Mouse (Mus musculus) heart, embryonic 16.5 days (tissue): ENCODE results near the gene Btbd6. TPM values are rescaled to one million over a fixed set of nuclear protein-coding genes. Genes with fewer than 3 reads are reported as not detected.
A peak's percentile ranks its signal among the peaks of the same experiment; 100 is the strongest.

ENCODE experiments used
- ATAC-seq: fragments of 200-750 bp; cut with Nextera tagmentation; replicated peaks from 2 replicates; pipeline ENCODE4 v1.8.0; 2017; ENCODE audit warnings: moderate number of reproducible peaks; ENCODE audit not compliant: insufficient read depth, low FRiP score; ENCODE audit errors: extremely low read depth
- H3K27ac ChIP-seq: fragments of 300-500 bp; sonication (generic); 2 replicates; pipeline ENCODE4 v1.5.1; 2014; ENCODE audit warnings: mild to moderate bottlenecking, low read length, control low read depth, moderate library complexity
- H3K27me3 ChIP-seq: fragments of 300-500 bp; sonication (generic); 2 replicates; pipeline ENCODE4 v1.6.1; 2014; ENCODE audit warnings: low read length, mixed read lengths; ENCODE audit not compliant: control insufficient read depth, insufficient read depth
- H3K36me3 ChIP-seq: fragments of 300-500 bp; sonication (generic); 2 replicates; pipeline ENCODE4 v1.6.1; 2014; ENCODE audit not compliant: control insufficient read depth, insufficient read depth
- H3K4me1 ChIP-seq: fragments of 300-500 bp; sonication (generic); 2 replicates; pipeline ENCODE4 v1.6.1; 2014; ENCODE audit warnings: low read length, mixed read lengths; ENCODE audit not compliant: control insufficient read depth, insufficient read depth
- H3K4me2 ChIP-seq: fragments of 300-500 bp; sonication (generic); 2 replicates; pipeline ENCODE4 v1.6.1; 2014; ENCODE audit warnings: low read depth, mild to moderate bottlenecking, control low read depth, low read length
- H3K4me3 ChIP-seq: fragments of 300-500 bp; sonication (generic); 2 replicates; pipeline ENCODE4 v1.5.1; 2014; ENCODE audit warnings: mild to moderate bottlenecking, control low read depth, low read length
- H3K9ac ChIP-seq: fragments of 300-500 bp; sonication (generic); 2 replicates; pipeline ENCODE4 v1.6.1; 2014; ENCODE audit warnings: low read length, control low read depth
- H3K9me3 ChIP-seq: fragments of 300-500 bp; sonication (generic); replicated peaks from 2 replicates; pipeline ENCODE4 v1.6.1; 2016; ENCODE audit warnings: low read length; ENCODE audit not compliant: control insufficient read depth
- WGBS: fragments of 180-500 bp; shearing (Covaris S2); extraction: QIAGEN DNeasy Blood & Tissue Kit; methylation state at CpG from one replicate; pipeline ENCODE4 v1.1.7; 2014; 5-methylcytosine and 5-hydroxymethylcytosine counted together
- polyA plus RNA-seq: library from polyadenylated mRNA; unstranded; fragments of >200 nt; fragmentation: Nextera tagmentation; extraction: Ambion mirVana; gene quantifications from 2 replicates; pipeline ENCODE4 v1.2.1, GENCODE M21; 2015

Btbd6 gene
- polyA plus RNA-seq, 1 experiment from 2014 or later = 26.0 TPM

DNA sequence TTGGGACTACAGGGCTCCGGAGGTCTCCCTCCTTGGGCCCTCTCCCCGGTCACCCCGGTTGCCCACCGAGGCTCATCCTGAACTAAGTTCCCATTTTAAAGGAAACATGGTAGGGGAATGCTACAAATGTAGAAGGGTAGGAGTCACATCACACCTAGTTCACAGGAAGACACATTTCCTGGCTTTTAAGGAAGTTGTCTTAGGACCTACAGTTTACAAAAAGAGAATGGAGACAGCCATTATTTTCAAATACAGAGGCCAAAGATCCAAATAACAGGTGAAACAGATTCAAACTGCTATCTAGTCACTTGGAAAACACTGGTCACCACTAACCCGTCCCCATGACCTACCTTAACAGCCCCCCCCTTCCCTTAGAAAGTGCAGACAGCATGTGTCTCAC lies 36.2 kb downstream of the Btbd6 start:
- no peak overlapping the region for H3K4me3 ChIP-seq
- no peak for ATAC-seq
- H3K4me2 ChIP-seq = no peak overlapping the region
- H3K27me3 ChIP-seq = no peaks in the 10 kb centered on the region
- 75% methylated on average over 5 of the region's 5 CpGs for WGBS
- no peaks in the 10 kb centered on the region for H3K9me3 ChIP-seq
- H3K9ac ChIP-seq = no peak overlapping the region
- H3K27ac ChIP-seq = no peak overlapping the region
- peaks cover 14% of the 10 kb centered on the region for H3K4me1 ChIP-seq
- no peaks in the 10 kb centered on the region for H3K36me3 ChIP-seq

DNA sequence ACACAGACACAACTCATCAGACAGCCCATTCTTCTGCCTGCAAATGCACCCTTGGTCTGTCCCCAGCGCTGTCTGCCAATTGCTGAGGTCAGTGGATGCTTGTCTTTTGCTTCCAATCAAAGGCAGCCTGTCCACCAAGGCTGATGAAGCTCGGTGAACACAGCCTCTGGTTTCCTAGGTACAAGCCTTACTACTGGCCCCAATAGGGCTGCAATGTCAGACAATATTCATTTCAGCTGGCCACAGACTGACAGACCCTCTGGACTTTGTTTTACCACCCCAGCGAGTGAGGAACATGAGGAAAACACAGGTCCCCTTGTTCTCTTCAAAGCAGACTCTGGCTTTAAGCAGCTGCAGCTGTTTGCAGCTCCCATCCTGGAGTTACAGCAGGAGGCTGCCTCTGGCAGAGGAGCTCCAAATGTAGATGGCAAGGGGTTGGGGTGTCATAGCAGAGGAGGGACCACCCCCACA lies 36.8 kb downstream of the Btbd6 start:
- Histone ChIP-seq H3K9ac (peak overlapping the region; percentile 89), H3K4me3 (no peak overlapping the region), H3K4me2 (peak overlapping the region; percentile 72), H3K9me3 (no peaks in the 10 kb centered on the region), H3K27me3 (no peaks in the 10 kb centered on the region), H3K27ac (peak overlapping the region; percentile 88), H3K36me3 (no peaks in the 10 kb centered on the region), H3K4me1 (peaks cover 14% of the 10 kb centered on the region)
- ATAC-seq = no peak
- WGBS = 72% methylated on average over 3 of the region's 3 CpGs

GRCm38 (mm10) chr12:113013604-113014558 lies 37.6 kb downstream of the Btbd6 start, which contains the start of gene Pacs2:
Pacs2 (plus strand) TSS chr12:113014508.
- Histone ChIP-seq H3K27ac (peak within 1 kb of the TSS; percentile 88), H3K36me3 (no peaks in the 10 kb centered on the region), H3K4me3 (peak within 1 kb of the TSS; percentile 91), H3K4me1 (peaks cover 14% of the 10 kb centered on the region), H3K4me2 (peak within 1 kb of the TSS; percentile 92), H3K9me3 (no peaks in the 10 kb centered on the region), H3K9ac (peak within 1 kb of the TSS; percentile 95), H3K27me3 (no peaks in the 10 kb centered on the region)
- WGBS = 4% methylated on average over 48 of the region's 85 CpGs
- peak; percentile 95 for ATAC-seq

GRCm38 (mm10) chr12:113014561-113015556 lies 38.6 kb downstream of the Btbd6 start:
- under 1% methylated on average over 54 of the region's 64 CpGs for WGBS
- H3K4me3 ChIP-seq = peak overlapping the region; percentile 91
- H3K4me2 ChIP-seq = peak overlapping the region; percentile 92

DNA sequence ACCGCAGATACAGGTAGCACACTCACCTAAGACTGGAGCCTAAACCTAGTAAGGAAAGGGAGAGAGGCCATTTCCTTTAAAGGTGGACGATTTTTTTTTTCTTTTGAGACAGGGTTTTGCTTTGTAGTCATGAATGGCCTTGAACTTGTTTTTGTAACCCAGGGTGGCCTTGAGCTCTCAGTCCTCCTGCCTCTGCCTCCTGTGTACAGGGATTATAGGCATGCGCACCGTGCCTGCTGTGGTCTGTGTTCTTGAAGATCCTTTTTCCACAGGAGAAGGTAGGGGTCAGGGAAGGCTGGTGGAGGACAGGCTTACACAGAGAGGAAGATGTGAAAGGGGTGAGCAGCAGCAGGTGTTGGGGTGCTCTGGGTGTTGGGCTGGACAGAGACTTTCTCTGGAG lies 39.7 kb downstream of the Btbd6 start:
- Histone ChIP-seq H3K4me2 (no peak overlapping the region), H3K4me3 (no peak overlapping the region), H3K36me3 (peaks cover under 1% of the 10 kb centered on the region; the same call in 1 of the 2 replicates), H3K27me3 (no peaks in the 10 kb centered on the region), H3K4me1 (peaks cover 14% of the 10 kb centered on the region), H3K27ac (no peak overlapping the region), H3K9ac (peak overlapping the region; percentile 95; the same call in 1 of the 2 replicates), H3K9me3 (no peaks in the 10 kb centered on the region)
- 75% methylated on average over 4 of the region's 4 CpGs for WGBS
- ATAC-seq = no peak

More at GRCm38 (mm10) chr12:113014561-113015556, 38.6 kb downstream of the Btbd6 start:
- H3K36me3 ChIP-seq = no peaks in the 10 kb centered on the region
- ATAC-seq = peak; percentile 25
- no peaks in the 10 kb centered on the region for H3K9me3 ChIP-seq
- no peaks in the 10 kb centered on the region for H3K27me3 ChIP-seq
- H3K27ac ChIP-seq = peak overlapping the region; percentile 82
- H3K4me1 ChIP-seq = peaks cover 14% of the 10 kb centered on the region
- H3K9ac ChIP-seq = peak overlapping the region; percentile 95

GRCm38 (mm10) chr12:113016976-113017375 lies 40.7 kb downstream of the Btbd6 start:
- H3K4me3 ChIP-seq = no peak overlapping the region
- no peak for ATAC-seq
- H3K9me3 ChIP-seq = no peaks in the 10 kb centered on the region
- 71% methylated on average over 8 of the region's 8 CpGs for WGBS
- peaks cover 3% of the 10 kb centered on the region; the same call in 1 of the 2 replicates for H3K36me3 ChIP-seq
- peaks cover 14% of the 10 kb centered on the region for H3K4me1 ChIP-seq
- H3K9ac ChIP-seq = no peak overlapping the region
- no peaks in the 10 kb centered on the region for H3K27me3 ChIP-seq
- no peak overlapping the region for H3K27ac ChIP-seq
- H3K4me2 ChIP-seq = no peak overlapping the region

- Histone ChIP-seq H3K27me3 (no peaks in the 10 kb centered on the region), H3K4me1 (peaks cover 14% of the 10 kb centered on the region), H3K4me2 (no peak overlapping the region), H3K9ac (no peak overlapping the region), H3K4me3 (no peak overlapping the region), H3K9me3 (no peaks in the 10 kb centered on the region), H3K27ac (no peak overlapping the region), H3K36me3 (peaks cover 3% of the 10 kb centered on the region; the same call in 1 of the 2 replicates)
- no peak for ATAC-seq
- 66% methylated on average over 9 of the region's 9 CpGs for WGBS
These were observed 41.2 kb downstream of the Btbd6 start for GRCm38 (mm10) chr12:113017429-113017984.

DNA sequence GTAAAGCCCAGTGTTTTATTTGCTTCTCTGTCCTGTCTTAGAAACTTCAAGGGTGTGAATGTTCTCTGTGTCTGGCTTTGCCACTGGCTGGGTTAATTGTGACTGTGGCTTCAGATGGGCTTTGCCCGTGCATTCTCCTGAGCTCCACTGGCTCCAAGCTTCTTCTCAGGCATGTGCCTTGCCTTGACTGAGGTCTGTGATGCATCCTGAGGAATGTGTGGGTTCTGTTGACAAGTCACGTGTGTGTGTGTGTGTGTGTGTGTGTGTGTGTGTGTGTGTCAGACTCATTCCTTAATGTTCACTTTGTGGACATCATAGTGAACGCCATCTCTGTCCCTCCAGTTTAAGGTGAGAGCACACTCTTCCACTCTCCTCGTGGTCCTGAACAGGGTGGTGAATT lies 42.5 kb downstream of the Btbd6 start:
- Histone ChIP-seq H3K9me3 (no peaks in the 10 kb centered on the region), H3K27me3 (no peaks in the 10 kb centered on the region), H3K4me2 (no peak overlapping the region), H3K4me3 (no peak overlapping the region), H3K36me3 (peaks cover 3% of the 10 kb centered on the region; the same call in 1 of the 2 replicates), H3K27ac (no peak overlapping the region), H3K9ac (no peak overlapping the region), H3K4me1 (peaks cover 11% of the 10 kb centered on the region)
- ATAC-seq = no peak
- WGBS = 74% methylated on average over 4 of the region's 4 CpGs
